Mouse (Mus musculus): Measurements from ENCODE around the gene Klhl15. TPM values are rescaled to one million over a fixed set of nuclear protein-coding genes. Genes with fewer than 3 reads are reported as not detected.
A peak's percentile ranks its signal among the peaks of the same experiment; 100 is the strongest.
"Not testable (repeated sequence)": the region's sequence is repeated elsewhere in the genome, so short reads cannot be mapped to it uniquely, and the experiment has no call there.

Gene Klhl15
- polyA plus RNA-seq (2014; fragmentation: Nextera tagmentation; extraction: Ambion mirVana), result 12.3 and 14.7 TPM in 2 replicates

DNA sequence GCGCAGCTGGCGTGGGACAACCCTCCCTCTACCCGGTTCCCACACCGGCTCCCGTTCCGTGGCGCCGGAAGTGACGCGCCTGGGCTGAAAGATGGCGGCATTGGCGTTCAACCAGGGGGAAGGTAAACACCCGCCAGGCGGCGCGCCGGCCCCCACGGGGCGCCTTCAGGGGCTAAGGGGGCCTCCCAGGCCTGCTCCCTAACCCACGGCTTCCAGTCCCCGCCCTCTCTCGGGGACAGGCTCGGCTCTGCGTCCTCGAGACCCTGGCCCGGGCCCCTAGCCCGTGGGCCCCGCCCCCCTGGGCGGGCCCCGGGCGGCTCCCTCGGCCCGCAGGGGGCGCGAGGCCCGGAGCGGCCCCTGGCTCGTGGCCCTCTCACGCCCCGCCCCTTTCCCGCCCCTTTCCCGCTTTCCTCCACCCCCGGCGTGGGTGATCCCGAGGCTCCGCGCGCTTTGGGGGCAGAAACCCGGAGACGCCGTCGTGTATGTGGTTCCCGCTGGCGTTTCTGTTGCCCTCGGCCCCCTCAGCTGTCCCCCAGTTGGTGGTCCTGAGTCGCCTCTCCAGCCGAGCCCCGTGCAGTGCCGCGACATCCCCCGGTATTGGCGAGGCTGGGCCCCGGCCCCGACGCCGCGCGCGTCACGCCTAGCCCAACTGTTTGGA, at the start of gene Klhl15:
TSS of gene Klhl15 (plus strand) at position 68 of the 658 bp plus-strand sequence.
- Histone ChIP-seq H3K4me1 (ENCODE audit: control insufficient read depth, insufficient read depth, low read length) (no peaks in the 10 kb centered on the region), H3K9ac (replicated peaks; ENCODE audit: low read depth, low read length) (peak within 1 kb of the TSS; percentile 57), H3K4me3 (ENCODE audit: low read depth, low read length) (peak within 1 kb of the TSS; percentile 57), H3K36me3 (ENCODE audit: control insufficient read depth, insufficient read depth, low read length) (no peaks in the 10 kb centered on the region), H3K27ac (ENCODE audit: low read depth, low read length) (peak within 1 kb of the TSS; percentile 86), H3K4me2 (ENCODE audit: low read depth, low read length) (peak within 1 kb of the TSS; percentile 40), H3K9me3 (ENCODE audit: control insufficient read depth, low read length) (no peaks in the 10 kb centered on the region), H3K27me3 (ENCODE audit: control insufficient read depth, insufficient read depth, low read length) (peaks cover 18% of the 10 kb centered on the region)
- peak; percentile 94 for ATAC-seq (ENCODE audit: low read depth)
- 4% methylated on average over 32 of the region's 70 CpGs for WGBS

DNA sequence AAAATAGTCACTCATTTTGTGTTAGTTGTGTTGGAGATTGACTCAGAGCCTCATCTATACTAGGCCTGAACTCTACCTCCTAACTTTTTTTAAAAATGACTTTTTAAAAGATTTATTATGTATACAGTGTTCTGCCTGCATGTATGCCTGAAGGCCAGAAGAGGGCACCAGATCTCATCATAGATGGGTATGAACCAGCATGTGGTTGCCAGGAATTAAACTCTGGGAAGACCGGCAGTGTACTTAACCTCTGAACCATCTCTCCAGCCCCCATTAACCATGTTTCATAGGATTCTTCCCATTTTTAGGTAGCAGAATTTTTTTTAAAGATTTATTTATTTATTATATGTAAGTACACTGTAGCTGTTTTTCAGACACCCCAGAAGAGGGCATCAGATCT, 49.2 kb upstream of the Klhl15 start:
- H3K36me3 ChIP-seq (ENCODE audit: control insufficient read depth, insufficient read depth, low read length), result no peaks in the 10 kb centered on the region
- H3K4me1 ChIP-seq (ENCODE audit: control insufficient read depth, insufficient read depth, low read length), result no peaks in the 10 kb centered on the region
- no peak overlapping the region for H3K27ac ChIP-seq (ENCODE audit: low read depth, low read length)
- 65% methylated on average over 1 of the region's 1 CpGs for WGBS
- ATAC-seq (ENCODE audit: low read depth), result no peak
- no peak overlapping the region for H3K9ac ChIP-seq (replicated peaks; ENCODE audit: low read depth, low read length)
- H3K9me3 ChIP-seq (ENCODE audit: control insufficient read depth, low read length), result no peaks in the 10 kb centered on the region
- H3K27me3 ChIP-seq (ENCODE audit: control insufficient read depth, insufficient read depth, low read length), result 0 out of 2 replicates have a peak, but pooled peaks cover 2% of the 10 kb centered on the region
- no peak overlapping the region for H3K4me2 ChIP-seq (ENCODE audit: low read depth, low read length)
- no peak overlapping the region for H3K4me3 ChIP-seq (ENCODE audit: low read depth, low read length)

DNA sequence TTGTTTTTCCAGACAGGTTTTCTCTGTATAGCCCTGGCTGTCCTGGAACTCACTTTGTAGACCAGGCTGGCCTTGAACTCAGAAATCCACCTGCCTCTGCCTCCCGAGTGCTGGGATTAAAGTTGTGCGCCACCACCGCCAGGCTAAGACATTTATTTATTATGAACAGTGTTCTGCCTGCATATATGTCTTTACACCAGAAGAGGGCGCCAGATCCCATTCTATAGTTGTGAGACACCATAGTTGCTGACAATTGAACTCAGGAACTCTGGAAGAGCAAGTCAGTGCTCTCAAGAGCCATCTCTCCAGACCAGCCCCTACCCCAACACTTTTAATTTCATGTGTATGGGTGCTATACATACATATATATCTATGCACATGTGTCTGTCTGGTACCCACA, 40.5 kb upstream of the Klhl15 start:
- H3K27ac ChIP-seq (ENCODE audit: low read depth, low read length); ATAC-seq (ENCODE audit: low read depth); H3K4me2 ChIP-seq (ENCODE audit: low read depth, low read length); H3K27me3 ChIP-seq (ENCODE audit: control insufficient read depth, insufficient read depth, low read length); H3K4me1 ChIP-seq (ENCODE audit: control insufficient read depth, insufficient read depth, low read length); H3K4me3 ChIP-seq (ENCODE audit: low read depth, low read length); H3K9me3 ChIP-seq (ENCODE audit: control insufficient read depth, low read length); H3K9ac ChIP-seq (replicated peaks; ENCODE audit: low read depth, low read length): not testable (repeated sequence)
- 68% methylated on average over 4 of the region's 4 CpGs for WGBS
- peaks cover 25% of the 10 kb centered on the region for H3K36me3 ChIP-seq (ENCODE audit: control insufficient read depth, insufficient read depth, low read length)

DNA sequence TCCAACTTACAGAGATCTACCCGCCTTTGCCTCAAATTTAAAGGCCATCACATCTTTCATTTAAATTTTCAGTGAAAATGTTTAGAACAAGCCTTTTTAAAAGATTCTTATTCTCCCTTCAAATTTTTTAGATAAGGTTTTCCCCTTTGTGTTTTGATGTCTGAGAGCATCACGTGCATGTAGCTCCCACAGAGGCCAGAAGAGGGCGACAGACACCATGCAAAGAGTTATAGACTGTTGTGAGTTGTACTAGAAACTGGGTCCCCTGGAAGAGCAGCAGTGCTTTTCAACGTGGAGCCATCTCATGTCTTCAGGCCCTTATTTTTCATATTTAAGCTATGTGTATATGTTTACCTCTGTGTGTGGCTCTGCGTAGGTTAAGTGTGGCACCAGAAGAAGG, 36.6 kb upstream of the Klhl15 start:
- WGBS, result 86% methylated on average over 5 of the region's 5 CpGs
- peaks cover 38% of the 10 kb centered on the region for H3K36me3 ChIP-seq (ENCODE audit: control insufficient read depth, insufficient read depth, low read length)

DNA sequence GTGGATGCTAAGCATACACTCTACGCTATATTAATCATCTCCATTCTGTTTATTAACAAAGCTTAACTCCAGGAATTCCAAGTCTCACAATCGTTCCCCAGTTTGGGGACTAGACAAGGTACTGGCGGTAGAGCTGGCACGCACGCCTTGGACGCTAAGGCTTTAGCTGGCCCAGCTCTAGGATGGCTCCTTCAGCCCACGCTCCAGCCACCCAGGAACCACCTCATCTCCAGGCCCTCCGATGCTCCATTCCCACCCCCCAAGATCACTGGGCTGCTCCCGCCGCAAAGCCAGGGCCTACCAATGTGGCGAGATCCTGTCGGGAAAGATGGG, 22.2 kb upstream of the Klhl15 start:
- H3K9ac ChIP-seq (replicated peaks; ENCODE audit: low read depth, low read length), result peak overlapping the region; percentile 43
- H3K27me3 ChIP-seq (ENCODE audit: control insufficient read depth, insufficient read depth, low read length), result no peaks in the 10 kb centered on the region
- peak overlapping the region; percentile 67 for H3K4me2 ChIP-seq (ENCODE audit: low read depth, low read length)
- no peaks in the 10 kb centered on the region for H3K4me1 ChIP-seq (ENCODE audit: control insufficient read depth, insufficient read depth, low read length)
- H3K27ac ChIP-seq (ENCODE audit: low read depth, low read length), result peak overlapping the region; percentile 76; the same call in 1 of the 2 replicates
- under 1% methylated on average over 12 of the region's 12 CpGs for WGBS
- H3K9me3 ChIP-seq (ENCODE audit: control insufficient read depth, low read length), result no peaks in the 10 kb centered on the region
- ATAC-seq (ENCODE audit: low read depth), result no peak
- peak overlapping the region; percentile 67 for H3K4me3 ChIP-seq (ENCODE audit: low read depth, low read length)
- peaks cover 8% of the 10 kb centered on the region; the same call in 1 of the 2 replicates for H3K36me3 ChIP-seq (ENCODE audit: control insufficient read depth, insufficient read depth, low read length)

More for the DNA sequence above, 36.6 kb upstream of the Klhl15 start:
- H3K27me3 ChIP-seq (ENCODE audit: control insufficient read depth, insufficient read depth, low read length), result no peaks in the 10 kb centered on the region
- H3K9ac ChIP-seq (replicated peaks; ENCODE audit: low read depth, low read length), result no peak overlapping the region
- H3K4me1 ChIP-seq (ENCODE audit: control insufficient read depth, insufficient read depth, low read length), result no peaks in the 10 kb centered on the region
- H3K27ac ChIP-seq (ENCODE audit: low read depth, low read length), result no peak overlapping the region
- no peak for ATAC-seq (ENCODE audit: low read depth)
- no peak overlapping the region for H3K4me3 ChIP-seq (ENCODE audit: low read depth, low read length)
- H3K4me2 ChIP-seq (ENCODE audit: low read depth, low read length), result no peak overlapping the region
- H3K9me3 ChIP-seq (ENCODE audit: control insufficient read depth, low read length), result no peaks in the 10 kb centered on the region

GRCm38 (mm10) chrX:94212597-94213321, 21.6 kb upstream of the Klhl15 start, which contains the start of gene Eif2s3x:
Gene Eif2s3x, minus strand, starts transcription at chrX:94212862.
- peak within 1 kb of the TSS; percentile 67 for H3K4me2 ChIP-seq (ENCODE audit: low read depth, low read length)
- peaks cover 8% of the 10 kb centered on the region; the same call in 1 of the 2 replicates for H3K36me3 ChIP-seq (ENCODE audit: control insufficient read depth, insufficient read depth, low read length)
- under 1% methylated on average over 52 of the region's 52 CpGs for WGBS
- H3K4me3 ChIP-seq (ENCODE audit: low read depth, low read length), result peak within 1 kb of the TSS; percentile 67
- no peaks in the 10 kb centered on the region for H3K9me3 ChIP-seq (ENCODE audit: control insufficient read depth, low read length)
- no peaks in the 10 kb centered on the region for H3K27me3 ChIP-seq (ENCODE audit: control insufficient read depth, insufficient read depth, low read length)
- H3K4me1 ChIP-seq (ENCODE audit: control insufficient read depth, insufficient read depth, low read length), result no peaks in the 10 kb centered on the region
- H3K27ac ChIP-seq (ENCODE audit: low read depth, low read length), result peak within 1 kb of the TSS; percentile 76
- peak within 1 kb of the TSS; percentile 43 for H3K9ac ChIP-seq (replicated peaks; ENCODE audit: low read depth, low read length)
- ATAC-seq (ENCODE audit: low read depth), result peak; percentile 95

- ATAC-seq (ENCODE audit: low read depth), result peak; percentile 19; the same call in 1 of the 2 replicates
- Histone ChIP-seq H3K27ac (ENCODE audit: low read depth, low read length) (peak overlapping the region; percentile 74), H3K27me3 (ENCODE audit: control insufficient read depth, insufficient read depth, low read length) (no peaks in the 10 kb centered on the region), H3K9me3 (ENCODE audit: control insufficient read depth, low read length) (no peaks in the 10 kb centered on the region), H3K36me3 (ENCODE audit: control insufficient read depth, insufficient read depth, low read length) (peaks cover 6% of the 10 kb centered on the region; the same call in 1 of the 2 replicates), H3K9ac (replicated peaks; ENCODE audit: low read depth, low read length) (peak overlapping the region; percentile 43; the same call in 1 of the 2 replicates), H3K4me2 (ENCODE audit: low read depth, low read length) (peak overlapping the region; percentile 35), H3K4me1 (ENCODE audit: control insufficient read depth, insufficient read depth, low read length) (no peaks in the 10 kb centered on the region), H3K4me3 (ENCODE audit: low read depth, low read length) (peak overlapping the region; percentile 67)
- WGBS, result 21% methylated on average over 7 of the region's 7 CpGs
These were observed 21.0 kb upstream of the Klhl15 start for GRCm38 (mm10) chrX:94213384-94213783.

DNA sequence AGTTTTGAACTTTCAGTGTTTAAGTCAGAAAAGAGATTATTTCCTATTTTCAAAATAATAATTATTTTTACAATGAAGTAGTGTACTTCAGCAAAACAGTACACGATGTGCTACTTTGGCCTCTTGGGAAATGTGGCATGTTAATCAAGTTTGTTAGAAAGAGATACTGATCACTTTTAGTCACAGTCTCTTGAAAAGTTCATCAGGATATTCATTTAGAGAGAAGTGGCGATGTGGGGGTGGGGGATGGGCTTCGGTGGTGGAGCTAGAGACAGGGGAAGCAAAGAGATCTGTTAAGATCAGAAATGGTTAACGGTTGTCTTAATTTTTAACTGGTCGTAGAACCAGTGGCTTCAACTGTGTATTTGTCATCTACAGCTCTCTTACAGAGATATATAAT, 967 bp upstream of the Klhl15 start:
- Histone ChIP-seq H3K9me3 (ENCODE audit: control insufficient read depth, low read length) (no peaks in the 10 kb centered on the region), H3K4me1 (ENCODE audit: control insufficient read depth, insufficient read depth, low read length) (no peaks in the 10 kb centered on the region), H3K4me3 (ENCODE audit: low read depth, low read length) (no peak overlapping the region), H3K4me2 (ENCODE audit: low read depth, low read length) (no peak overlapping the region), H3K9ac (replicated peaks; ENCODE audit: low read depth, low read length) (no peak overlapping the region), H3K27me3 (ENCODE audit: control insufficient read depth, insufficient read depth, low read length) (peaks cover 18% of the 10 kb centered on the region), H3K27ac (ENCODE audit: low read depth, low read length) (no peak overlapping the region), H3K36me3 (ENCODE audit: control insufficient read depth, insufficient read depth, low read length) (no peaks in the 10 kb centered on the region)
- ATAC-seq (ENCODE audit: low read depth), result no peak
- WGBS, result 40% methylated on average over 5 of the region's 5 CpGs
